Mouse (Mus musculus) small intestine, adult 2 months (tissue): ENCODE results near the gene Kat7.

ENCODE experiments used
- CTCF ChIP-seq: fragments of 200-500 bp; IDR thresholded peaks from 2 replicates; pipeline ENCODE4 v1.5.1; 2012; ENCODE audit warnings: low read depth, mild to moderate bottlenecking, control low read depth, inconsistent platforms, low read length, moderate library complexity, mixed read lengths; ENCODE audit not compliant: insufficient replicate concordance, insufficient read length; ENCODE audit errors: extremely low read depth
- POLR2A ChIP-seq: fragments of 200-500 bp; IDR thresholded peaks from 2 replicates; pipeline ENCODE4 v1.6.1; 2012; ENCODE audit warnings: low read depth, mild to moderate bottlenecking, control low read depth, inconsistent platforms, low read length, moderate library complexity

DNA sequence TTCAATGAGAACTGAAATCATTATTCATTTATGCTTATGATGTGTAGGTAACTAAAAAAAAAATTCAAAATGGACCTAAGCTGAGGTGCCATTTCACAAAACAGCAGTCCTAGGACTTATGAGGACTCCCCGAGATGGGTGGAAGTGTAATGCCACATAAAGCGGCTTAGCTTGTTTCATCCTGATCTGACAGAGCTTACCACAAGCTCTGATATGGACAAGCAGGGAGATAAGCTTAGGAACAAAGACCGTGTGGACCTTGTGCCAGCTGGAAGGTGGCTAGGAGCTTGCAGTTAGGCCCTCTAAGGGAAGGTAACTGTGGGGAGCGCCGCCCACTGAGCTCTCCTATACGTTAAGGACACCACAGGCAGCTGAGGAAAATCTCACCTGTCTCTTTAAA is 34.0 kb downstream of the Kat7 start:
- no peak for TF ChIP-seq CTCF
- TF ChIP-seq POLR2A, result no peak
